Mouse (Mus musculus) cortical plate, adult 2 months (tissue): ENCODE data around the gene Ctdspl.

Experiments used
- CTCF ChIP-seq: fragments of 200-500 bp; IDR thresholded peaks from 2 replicates; pipeline ENCODE4 v1.5.1; 2011; ENCODE audit warnings: mild to moderate bottlenecking, control low read depth, low read length; ENCODE audit not compliant: insufficient read depth; ENCODE audit errors: extremely low read depth
- POLR2A ChIP-seq: fragments of 200-500 bp; IDR thresholded peaks from 2 replicates; pipeline ENCODE4 v1.6.1; 2011; ENCODE audit warnings: mild to moderate bottlenecking, low read length, control low read depth; ENCODE audit not compliant: insufficient read depth; ENCODE audit errors: extremely low read depth

DNA sequence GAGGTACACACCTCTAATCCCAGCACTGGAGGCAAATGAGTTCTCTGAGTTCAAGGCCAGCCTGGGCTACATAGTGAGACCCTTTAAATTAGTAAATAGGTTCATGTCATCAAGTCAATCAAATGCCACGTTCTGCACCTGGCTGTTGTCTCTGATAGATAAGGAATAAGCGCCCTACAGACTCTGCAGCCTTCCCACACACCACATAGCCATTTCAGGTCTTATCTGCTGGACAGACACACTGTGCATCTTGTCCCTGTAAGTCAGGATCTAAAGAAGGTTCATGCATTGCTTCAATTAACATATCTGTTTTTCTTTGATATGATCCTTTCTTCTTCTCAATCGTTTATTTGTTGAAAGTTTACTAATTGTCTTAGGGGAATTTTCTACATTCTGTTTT is 112.3 kb downstream of the Ctdspl start:
- TF ChIP-seq CTCF (no peak), POLR2A (no peak)
